In the genomic region with DNA sequence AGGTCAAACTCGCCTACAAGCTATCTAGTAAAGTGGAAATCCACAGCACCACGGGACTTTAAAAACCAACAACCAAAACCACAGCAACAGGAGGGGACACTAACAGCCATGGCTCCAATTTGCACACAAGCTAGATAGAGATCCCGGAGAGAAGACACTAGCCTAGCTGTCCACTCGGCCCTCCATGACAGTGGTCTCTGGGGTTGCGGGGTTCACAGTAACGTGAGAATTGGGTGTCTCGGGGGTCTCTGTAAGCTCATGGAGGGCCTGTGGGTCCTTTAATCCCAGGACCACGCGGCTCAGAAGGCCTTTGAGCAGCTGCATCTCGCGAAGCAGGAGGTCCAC, we compare ENCODE assay signal across 8 mouse cellular contexts. TPM values are rescaled to one million over a fixed set of nuclear protein-coding genes. Genes with fewer than 3 reads are reported as not detected.
DNase-seq lines count a peak whose midpoint lies in the region; ATAC-seq and TF ChIP-seq lines count a peak whose summit lies in the region.

No protein-coding gene starts in this region.

- H3K4me2 ChIP-seq in heart, embryonic 12.5 days: peak overlapping the region; percentile 92

- WGBS in heart, embryonic 12.5 days: 30% methylated on average over 11 of the region's 11 CpGs
- WGBS in hindbrain, embryonic 10.5 days: 19% methylated on average over 11 of the region's 11 CpGs
- 16% methylated on average over 11 of the region's 11 CpGs for WGBS in midbrain, embryonic 10.5 days
- 28% methylated on average over 11 of the region's 11 CpGs for WGBS in kidney, adult 2 months

- no peaks in the 10 kb centered on the region for H3K36me3 ChIP-seq in heart, embryonic 12.5 days
- H3K36me3 ChIP-seq in hindbrain, embryonic 10.5 days: no peaks in the 10 kb centered on the region
- no peaks in the 10 kb centered on the region for H3K36me3 ChIP-seq in midbrain, embryonic 10.5 days
- H3K36me3 ChIP-seq in kidney, adult 2 months (ENCODE audit: control insufficient read depth, insufficient read depth, low read length): no peaks in the 10 kb centered on the region

- H3K9me3 ChIP-seq in heart, embryonic 12.5 days (replicated peaks): no peaks in the 10 kb centered on the region
- H3K9me3 ChIP-seq in hindbrain, embryonic 10.5 days: no peaks in the 10 kb centered on the region
- no peaks in the 10 kb centered on the region for H3K9me3 ChIP-seq in midbrain, embryonic 10.5 days (replicated peaks)

- peak overlapping the region; percentile 58; the same call in 1 of the 2 replicates for H3K9ac ChIP-seq in heart, embryonic 12.5 days

- no peak for TF ChIP-seq POLR2A in kidney, adult 2 months (IDR thresholded peaks at IDR 0.05; ENCODE audit: low read depth, low read length)

- peak overlapping the region; percentile 56 for H3K4me3 ChIP-seq in heart, embryonic 12.5 days
- peak overlapping the region; percentile 69 for H3K4me3 ChIP-seq in hindbrain, embryonic 10.5 days
- peak overlapping the region; percentile 74 for H3K4me3 ChIP-seq in midbrain, embryonic 10.5 days
- H3K4me3 ChIP-seq in kidney, adult 2 months (ENCODE audit: insufficient read depth, low read depth, low read length): no peak overlapping the region

- no peak for TF ChIP-seq CTCF in kidney, adult 2 months (conservative IDR thresholded peaks at IDR 0.05; ENCODE audit: insufficient read depth, insufficient read length, low read depth, low read length)

- ATAC-seq in heart, embryonic 12.5 days (ENCODE audit: insufficient number of reproducible peaks, low FRiP score): no peak; the same call in 1 of the 2 replicates
- no peak for ATAC-seq in megakaryocyte progenitor cell, adult 5-6 weeks (replicated peaks; ENCODE audit: poor library complexity)

- peaks cover 16% of the 10 kb centered on the region for H3K4me1 ChIP-seq in heart, embryonic 12.5 days (replicated peaks)
- H3K4me1 ChIP-seq in hindbrain, embryonic 10.5 days (replicated peaks): peaks cover 17% of the 10 kb centered on the region
- peaks cover 18% of the 10 kb centered on the region for H3K4me1 ChIP-seq in midbrain, embryonic 10.5 days
- H3K4me1 ChIP-seq in kidney, adult 2 months (ENCODE audit: control insufficient read depth, insufficient read depth, low read length): peaks cover 3% of the 10 kb centered on the region; the same call in 1 of the 2 replicates

- H3K27me3 ChIP-seq in heart, embryonic 12.5 days (replicated peaks): peaks cover 84% of the 10 kb centered on the region
- peaks cover 86% of the 10 kb centered on the region for H3K27me3 ChIP-seq in hindbrain, embryonic 10.5 days (ENCODE audit: insufficient read depth, poor library complexity, severe bottlenecking)
- peaks cover 84% of the 10 kb centered on the region for H3K27me3 ChIP-seq in midbrain, embryonic 10.5 days (ENCODE audit: low read depth, poor library complexity, severe bottlenecking)
- peaks cover 2% of the 10 kb centered on the region for H3K27me3 ChIP-seq in kidney, adult 2 months (replicated peaks; ENCODE audit: control insufficient read depth, insufficient read depth, low read length)

- no peak for DNase-seq in heart, adult 9 months (ENCODE audit: low spot score in 2 of 2)
- DNase-seq in R1 (ENCODE audit: low read depth, low spot score): peak; percentile 9
- DNase-seq in hindbrain, embryonic 10.5 days (ENCODE audit: low spot score): no peak
- no peak for DNase-seq in midbrain, embryonic 10.5 days (ENCODE audit: low spot score)
- DNase-seq in kidney, postnatal 14 days: no peak
- DNase-seq in kidney, adult 2 months: no peak

- no peak overlapping the region for H3K27ac ChIP-seq in heart, embryonic 12.5 days (ENCODE audit: poor library complexity, severe bottlenecking)
- H3K27ac ChIP-seq in hindbrain, embryonic 10.5 days: no peak overlapping the region
- H3K27ac ChIP-seq in midbrain, embryonic 10.5 days (replicated peaks): peak overlapping the region; percentile 63; the same call in 1 of the 2 replicates
- no peak overlapping the region for H3K27ac ChIP-seq in kidney, adult 2 months (ENCODE audit: insufficient read depth, low read depth, low read length)

RNA-seq across cellular contexts. Expression of a gene that starts 5.7 kb away (rescaled TPM):
- polyA plus RNA-seq in heart, embryonic 12.5 days (2016; fragmentation: Nextera tagmentation; extraction: Ambion mirVana): not detected in 2 replicates
- polyA plus RNA-seq in hindbrain, embryonic 10.5 days (2016; fragmentation: Nextera tagmentation; extraction: Ambion mirVana): not detected in 2 replicates
- polyA plus RNA-seq in midbrain, embryonic 10.5 days (2016; fragmentation: Nextera tagmentation; extraction: Ambion mirVana): 0.14 TPM in 1 of 2 replicates, not detected in the other
- not detected in 2 replicates for total RNA-seq in megakaryocyte progenitor cell, adult 5-6 weeks (2015)
- total RNA-seq in megakaryocyte progenitor cell, adult 5-6 weeks (2017): not detected in 2 replicates
- 0.31 and 0.54 TPM in 2 replicates for polyA plus RNA-seq in kidney, adult 2 months (2012; rRNA removed)

RNA-seq across cellular contexts. Expression of a gene that starts 20.3 kb away (rescaled TPM):
- 0.26 TPM in 1 of 2 replicates, not detected in the other for polyA plus RNA-seq in heart, embryonic 12.5 days (2016; fragmentation: Nextera tagmentation; extraction: Ambion mirVana)
- polyA plus RNA-seq in hindbrain, embryonic 10.5 days (2016; fragmentation: Nextera tagmentation; extraction: Ambion mirVana): not detected in 2 replicates
- polyA plus RNA-seq in midbrain, embryonic 10.5 days (2016; fragmentation: Nextera tagmentation; extraction: Ambion mirVana): not detected in 2 replicates
- total RNA-seq in megakaryocyte progenitor cell, adult 5-6 weeks (2015): not detected in 2 replicates
- not detected in 2 replicates for total RNA-seq in megakaryocyte progenitor cell, adult 5-6 weeks (2017)
- polyA plus RNA-seq in kidney, adult 2 months (2012; rRNA removed): 0.71 and 6.4 TPM in 2 replicates

RNA-seq across cellular contexts. Expression of a gene that starts 21.7 kb away (rescaled TPM):
- 28.4 and 28.8 TPM in 2 replicates for polyA plus RNA-seq in heart, embryonic 12.5 days (2016; fragmentation: Nextera tagmentation; extraction: Ambion mirVana)
- polyA plus RNA-seq in hindbrain, embryonic 10.5 days (2016; fragmentation: Nextera tagmentation; extraction: Ambion mirVana): 28.4 and 34.0 TPM in 2 replicates
- polyA plus RNA-seq in midbrain, embryonic 10.5 days (2016; fragmentation: Nextera tagmentation; extraction: Ambion mirVana): 30.0 and 30.5 TPM in 2 replicates
- 17.6 and 19.9 TPM in 2 replicates for total RNA-seq in megakaryocyte progenitor cell, adult 5-6 weeks (2015)
- total RNA-seq in megakaryocyte progenitor cell, adult 5-6 weeks (2017): 9.4 and 10.3 TPM in 2 replicates
- polyA plus RNA-seq in kidney, adult 2 months (2012; rRNA removed): 13.8 and 18.8 TPM in 2 replicates

RNA-seq across cellular contexts. Expression of a gene that starts 22.2 kb away (rescaled TPM):
- 0.43 and 0.62 TPM in 2 replicates for polyA plus RNA-seq in heart, embryonic 12.5 days (2016; fragmentation: Nextera tagmentation; extraction: Ambion mirVana)
- 0.41 TPM in 1 of 2 replicates, not detected in the other for polyA plus RNA-seq in hindbrain, embryonic 10.5 days (2016; fragmentation: Nextera tagmentation; extraction: Ambion mirVana)
- 0.38 TPM in 1 of 2 replicates, not detected in the other for polyA plus RNA-seq in midbrain, embryonic 10.5 days (2016; fragmentation: Nextera tagmentation; extraction: Ambion mirVana)
- total RNA-seq in megakaryocyte progenitor cell, adult 5-6 weeks (2015): 1.3 TPM in 1 of 2 replicates, not detected in the other
- total RNA-seq in megakaryocyte progenitor cell, adult 5-6 weeks (2017): 0.20 TPM in 1 of 2 replicates, not detected in the other
- 0.75 and 1.8 TPM in 2 replicates for polyA plus RNA-seq in kidney, adult 2 months (2012; rRNA removed)

RNA-seq across cellular contexts. Expression of a gene that starts 39.5 kb away (rescaled TPM):
- polyA plus RNA-seq in heart, embryonic 12.5 days (2016; fragmentation: Nextera tagmentation; extraction: Ambion mirVana): 15.0 and 16.7 TPM in 2 replicates
- polyA plus RNA-seq in hindbrain, embryonic 10.5 days (2016; fragmentation: Nextera tagmentation; extraction: Ambion mirVana): 7.7 and 8.0 TPM in 2 replicates
- polyA plus RNA-seq in midbrain, embryonic 10.5 days (2016; fragmentation: Nextera tagmentation; extraction: Ambion mirVana): 7.5 and 9.2 TPM in 2 replicates
- total RNA-seq in megakaryocyte progenitor cell, adult 5-6 weeks (2015): 27.6 and 31.8 TPM in 2 replicates
- total RNA-seq in megakaryocyte progenitor cell, adult 5-6 weeks (2017): 24.3 and 27.5 TPM in 2 replicates
- 15.4 and 16.4 TPM in 2 replicates for polyA plus RNA-seq in kidney, adult 2 months (2012; rRNA removed)
